Mouse (Mus musculus): ENCODE data around the gene Rfx8.

The Rfx8 gene

DNA sequence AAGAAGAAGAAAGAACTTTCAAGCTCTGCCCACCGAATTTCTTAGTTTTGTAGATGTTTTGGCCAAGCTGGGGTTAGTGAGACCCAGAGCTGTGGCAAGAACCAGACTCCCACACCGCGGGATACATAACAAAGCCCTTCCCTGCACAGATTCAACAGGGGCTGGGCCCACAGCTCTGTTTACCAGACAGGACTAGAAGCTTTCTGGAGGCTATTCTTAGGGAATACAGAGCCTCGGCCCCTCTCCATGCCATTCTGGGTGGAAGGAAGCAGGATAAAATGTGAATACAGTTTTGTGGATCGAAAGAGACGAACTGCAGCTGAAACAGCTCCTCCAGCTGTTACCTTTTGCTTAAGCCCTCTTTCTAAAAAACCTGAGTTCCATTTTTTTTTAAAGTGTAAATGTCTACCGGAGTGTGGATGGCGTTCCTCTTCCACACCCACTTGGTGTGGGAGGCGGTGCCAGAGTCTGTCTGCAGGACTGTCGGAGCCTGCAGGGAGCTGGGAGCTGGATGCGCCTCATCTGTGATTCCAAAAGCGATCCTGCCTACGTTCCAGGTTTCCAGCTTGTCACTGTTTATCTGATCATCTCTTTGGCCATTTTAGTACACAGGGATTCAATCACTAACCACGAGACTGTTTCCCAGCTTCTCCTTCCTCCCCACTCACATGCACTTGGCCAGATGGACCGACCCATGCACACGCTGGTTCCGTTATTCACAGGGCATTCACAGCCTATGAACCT is 70.9 kb downstream of the Rfx8 start:
- peak; percentile 79 for DNase-seq (ENCODE audit: low read depth, low spot score)

DNA sequence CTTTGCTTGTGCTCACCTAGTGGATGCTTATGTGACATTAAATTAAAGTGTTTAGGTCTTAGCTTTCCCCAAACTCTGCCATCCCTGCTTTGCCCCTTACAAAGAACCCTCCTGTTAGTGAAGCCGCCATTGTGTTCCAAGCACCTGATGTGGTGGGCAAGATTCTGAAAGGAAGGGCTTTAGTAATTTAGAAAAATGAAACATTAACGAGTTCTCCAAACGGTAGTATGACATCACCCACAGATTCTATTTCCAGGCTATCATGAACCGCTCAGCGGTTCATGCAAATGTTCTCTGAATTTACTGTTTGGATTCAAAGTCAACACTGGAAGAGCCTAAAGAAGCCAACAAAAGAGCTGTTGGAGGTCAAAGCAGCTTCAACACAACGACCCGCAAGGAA is 72.2 kb downstream of the Rfx8 start:
- no peak for DNase-seq (ENCODE audit: low read depth, low spot score)

DNA sequence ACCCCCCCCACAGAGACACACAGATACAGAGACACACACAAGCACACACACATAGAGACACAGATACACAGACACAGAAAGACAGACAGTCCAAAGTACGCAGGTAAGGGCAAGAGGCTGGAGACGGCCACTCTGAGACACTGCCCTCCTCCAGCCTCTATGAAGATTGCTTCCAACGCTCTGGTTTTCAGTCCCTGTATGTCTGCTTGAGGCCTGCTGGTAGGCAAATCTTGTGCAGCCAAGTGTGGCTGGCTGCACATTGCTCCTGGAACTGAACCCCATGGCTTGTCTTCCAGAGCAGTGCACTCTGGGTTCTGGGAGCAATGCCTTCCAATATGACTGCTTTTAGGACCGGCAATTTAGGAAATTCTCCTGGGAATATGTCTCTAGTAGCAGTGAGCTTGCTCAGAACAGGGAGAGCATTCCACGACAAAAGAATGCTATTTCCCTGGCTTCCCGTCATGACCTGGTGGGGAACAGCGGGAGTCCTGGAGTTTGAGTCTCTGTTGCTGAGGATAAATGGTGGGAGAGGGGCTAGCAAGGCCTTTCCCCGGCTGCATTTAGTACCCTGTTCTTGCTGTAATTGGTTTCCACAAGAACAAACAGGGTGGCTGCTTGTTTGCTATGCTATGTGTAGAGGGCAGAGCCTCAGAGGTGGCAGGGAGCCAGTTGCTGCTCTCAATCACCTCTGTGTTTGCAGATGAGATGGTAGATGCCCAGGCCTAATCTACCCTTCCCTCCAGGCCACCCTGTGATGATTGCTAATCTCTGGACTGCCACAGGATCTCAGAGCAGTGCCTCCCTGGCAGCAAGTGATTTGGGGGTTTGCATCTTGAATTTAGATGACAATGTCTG is 74.7 kb downstream of the Rfx8 start:
- no peak for DNase-seq (ENCODE audit: low read depth, low spot score)

DNA sequence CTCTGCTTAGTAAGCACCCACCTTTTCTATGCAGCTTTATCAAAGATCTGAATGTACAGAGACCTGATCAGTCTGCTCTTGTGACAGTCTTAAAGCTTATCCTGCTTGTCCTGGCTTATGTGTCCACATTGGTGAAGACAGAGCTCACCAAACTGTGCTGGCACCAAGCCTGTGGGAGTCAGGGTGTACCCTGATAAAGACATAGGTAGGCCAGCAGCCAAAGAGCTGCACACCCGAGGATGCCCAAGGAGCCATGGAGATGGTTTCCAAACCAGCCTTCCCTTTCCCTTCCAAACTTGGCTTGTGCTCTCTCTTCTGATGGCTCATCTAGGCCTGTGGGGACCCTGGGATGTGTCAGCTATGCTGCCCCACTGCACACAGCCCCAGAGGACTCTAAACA is 76.5 kb downstream of the Rfx8 start:
- no peak for DNase-seq (ENCODE audit: low read depth, low spot score)

DNA sequence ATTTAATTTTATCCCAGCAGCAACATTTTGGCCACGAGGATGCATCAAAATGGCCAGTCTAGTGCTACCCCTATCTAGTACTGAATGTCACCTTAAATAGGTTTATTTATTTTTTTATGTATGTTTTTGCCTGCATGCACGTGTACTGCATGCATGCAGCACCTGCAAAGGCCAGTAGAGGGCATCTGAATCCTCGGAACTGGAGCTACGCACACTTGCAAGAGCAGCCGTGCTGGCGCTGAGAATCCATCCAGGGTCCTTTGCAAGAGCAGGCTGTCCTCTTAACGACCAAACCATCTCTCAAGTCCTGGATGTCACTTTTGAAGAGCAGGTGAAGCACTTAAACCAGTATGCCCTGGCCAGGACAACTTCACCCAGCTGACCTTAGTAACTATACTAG is 79.1 kb downstream of the Rfx8 start:
- peak; percentile 53 for DNase-seq (ENCODE audit: low read depth, low spot score)

DNA sequence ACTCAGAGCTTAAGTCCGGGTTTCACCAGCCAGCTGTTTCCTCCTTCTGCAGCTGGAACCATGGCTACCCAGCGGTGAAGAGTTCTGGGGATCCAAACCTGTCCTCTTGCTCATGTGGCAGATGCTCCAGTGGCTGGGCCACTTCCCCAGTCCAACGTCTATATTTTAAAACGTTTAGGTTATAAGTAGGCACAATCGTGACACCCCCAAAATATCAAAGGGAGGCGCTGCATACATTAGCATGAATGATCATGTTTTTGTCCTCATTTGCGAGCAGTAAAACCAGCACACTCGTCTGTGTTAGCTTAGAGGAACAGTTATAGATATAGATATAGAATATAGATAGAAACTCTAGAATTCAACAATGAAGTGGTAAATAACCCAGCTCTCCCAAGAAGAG is 83.7 kb downstream of the Rfx8 start:
- no peak for DNase-seq (ENCODE audit: low read depth, low spot score)

DNA sequence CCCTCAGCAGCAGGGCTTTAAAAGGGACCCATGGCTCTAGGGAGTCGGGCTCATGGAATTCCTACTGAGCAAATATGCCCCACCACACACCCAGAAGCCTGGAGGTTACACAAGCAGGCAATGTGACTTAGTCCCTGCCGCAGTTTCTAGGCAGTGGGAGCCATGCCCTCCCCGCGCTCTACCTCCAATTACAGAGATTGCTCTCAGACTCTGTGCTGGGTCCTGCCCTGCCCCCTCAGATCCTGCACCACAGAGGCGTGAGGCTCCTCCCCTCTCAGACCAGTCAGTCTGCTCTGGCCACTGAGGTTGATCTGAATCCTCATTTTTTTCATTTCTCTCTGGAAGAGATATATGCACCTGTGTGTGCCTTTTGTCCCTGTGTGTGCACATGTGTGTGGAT is 84.1 kb downstream of the Rfx8 start:
- peak; percentile 59 for DNase-seq (ENCODE audit: low read depth, low spot score)

DNA sequence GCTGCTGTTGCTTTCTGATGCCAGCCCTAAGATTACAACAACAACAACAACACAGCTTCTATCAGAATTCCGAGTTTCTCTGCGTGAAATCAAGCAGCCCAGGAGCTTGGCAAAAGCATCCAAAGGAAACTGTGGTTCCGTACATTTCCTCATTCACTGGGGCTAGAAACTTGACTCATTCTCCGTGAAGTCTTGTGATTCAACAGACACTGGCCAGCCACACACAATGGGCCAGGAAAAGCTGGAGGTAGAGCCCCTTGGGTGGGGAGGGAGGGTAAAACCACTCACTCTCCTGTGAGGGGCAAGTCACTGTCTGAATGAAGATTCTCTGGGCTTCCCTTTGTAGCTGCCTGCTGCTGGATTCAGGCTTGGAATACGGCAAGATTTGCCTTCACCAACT is 84.6 kb downstream of the Rfx8 start:
- no peak for DNase-seq (ENCODE audit: low read depth, low spot score)

DNA sequence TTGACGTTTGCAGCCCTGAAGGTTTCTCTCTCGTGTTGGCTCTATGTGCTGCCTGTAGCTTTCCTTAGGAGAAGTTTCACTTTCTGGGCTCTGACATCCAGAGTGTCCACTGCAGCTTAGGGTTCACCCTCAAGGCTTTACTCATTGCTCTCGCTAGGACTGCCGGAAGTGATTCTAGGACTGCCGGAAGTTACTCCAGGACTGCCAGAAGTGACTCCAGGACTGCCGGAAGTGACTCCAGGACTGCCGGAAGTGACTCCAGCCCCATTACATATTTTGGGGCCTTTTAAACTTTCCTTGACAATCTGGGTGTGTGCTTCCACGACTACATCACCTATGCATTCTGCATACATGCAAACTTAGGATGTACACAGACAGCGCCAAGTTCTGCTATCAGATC is 92.2 kb downstream of the Rfx8 start:
- no peak for DNase-seq (ENCODE audit: low read depth, low spot score)

DNA sequence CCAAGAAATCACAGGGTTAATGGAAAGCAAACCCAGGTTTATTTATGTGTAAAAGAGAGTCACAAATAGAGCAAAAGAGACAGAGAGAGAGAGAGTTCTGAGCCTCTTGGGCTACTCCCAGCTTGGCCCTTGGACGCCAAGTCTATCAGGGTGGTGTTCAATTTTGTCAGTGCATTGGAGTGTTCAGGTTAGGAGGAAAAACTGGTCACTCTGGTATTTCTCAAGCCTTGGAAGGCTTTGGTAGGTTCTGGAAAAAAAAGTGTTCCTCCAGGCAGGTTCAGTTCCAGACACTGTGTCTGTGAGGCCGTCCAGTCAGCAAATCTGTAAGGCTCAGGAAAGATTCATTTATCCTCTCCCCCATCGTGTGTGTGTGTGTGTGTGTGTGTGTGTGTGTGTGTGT is 95.3 kb downstream of the Rfx8 start:
- DNase-seq (ENCODE audit: low read depth, low spot score), result no peak

DNA sequence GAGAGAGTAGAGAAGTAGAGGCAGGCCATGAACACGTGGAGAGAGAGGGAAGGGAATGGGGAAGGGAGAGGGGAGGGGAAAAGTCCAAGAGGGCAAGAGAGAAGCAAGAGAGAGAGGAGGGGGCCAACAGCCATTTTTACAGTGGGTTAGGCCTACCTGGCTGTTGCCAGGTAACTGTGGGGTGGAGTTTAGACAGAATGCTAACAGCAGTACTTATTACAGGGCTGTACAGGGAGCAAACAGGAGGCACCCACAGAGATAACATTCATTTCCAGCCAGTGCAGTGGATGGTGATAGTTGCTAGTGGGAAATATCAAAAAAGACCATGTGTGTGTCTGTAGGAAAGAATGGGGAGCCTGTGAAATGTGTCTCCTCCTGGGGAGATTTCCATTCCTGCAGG is 97.1 kb downstream of the Rfx8 start:
- no peak for DNase-seq (ENCODE audit: low read depth, low spot score)

DNA sequence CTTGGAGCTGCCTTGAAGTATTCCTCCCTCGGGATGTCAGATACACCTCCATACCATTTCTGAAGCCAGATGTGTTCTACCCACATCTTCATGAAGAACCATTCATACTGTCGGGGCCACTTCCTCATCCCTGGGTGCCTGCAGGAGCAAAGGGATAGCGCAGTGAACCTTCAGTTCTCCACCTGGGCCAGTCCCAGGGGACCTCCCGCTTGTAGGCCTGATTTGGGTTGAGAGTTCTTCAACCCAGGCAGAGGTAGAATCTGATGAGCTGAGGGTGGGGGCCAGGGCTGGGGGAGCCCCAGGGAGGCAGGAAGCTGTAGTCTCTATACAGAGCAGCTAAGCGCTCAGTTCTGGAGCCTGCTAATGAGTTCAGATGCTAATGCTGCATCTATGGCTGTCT is 97.7 kb downstream of the Rfx8 start:
- DNase-seq (ENCODE audit: low read depth, low spot score), result no peak

DNA sequence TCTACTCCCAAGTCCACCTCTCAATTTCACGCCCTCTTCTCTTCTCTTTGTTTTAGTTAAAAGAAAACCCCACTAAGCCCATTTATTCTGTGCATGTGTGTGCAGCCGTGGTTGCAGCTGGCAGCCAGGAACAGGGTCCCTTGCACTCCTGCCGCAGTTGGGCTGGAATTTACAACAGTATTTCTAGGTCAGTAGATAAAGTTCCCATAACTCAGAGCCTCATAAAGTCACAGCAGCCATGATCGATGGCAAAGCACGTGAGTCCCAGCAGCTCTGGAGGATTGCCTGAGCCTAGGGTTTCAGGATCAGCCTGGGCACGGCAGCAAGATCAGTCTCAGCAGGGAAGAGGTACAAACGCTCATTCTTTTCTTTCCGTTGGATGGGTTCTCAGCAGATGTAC is 102.3 kb downstream of the Rfx8 start:
- no peak for DNase-seq (ENCODE audit: low read depth, low spot score)

DNA sequence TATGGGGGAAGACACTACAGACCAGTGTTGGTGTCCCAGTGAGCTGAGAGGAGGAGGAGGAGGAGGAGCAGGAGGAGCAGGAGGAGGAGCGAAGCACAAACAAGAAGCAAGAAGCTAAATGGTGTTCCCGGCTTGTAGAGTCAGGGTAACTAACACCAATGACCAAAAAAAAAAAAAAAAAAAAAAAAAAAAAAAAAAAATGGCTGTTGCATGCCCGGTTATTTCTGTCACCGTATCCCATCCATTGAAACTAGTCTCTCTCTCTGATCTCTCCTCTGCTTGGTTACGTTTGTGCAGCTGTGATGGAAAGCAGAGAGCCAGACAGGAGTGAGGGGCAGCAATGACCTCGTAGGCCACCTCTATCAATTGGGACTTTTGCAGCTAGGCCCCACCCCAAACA is 105.3 kb downstream of the Rfx8 start:
- DNase-seq (ENCODE audit: low read depth, low spot score), result no peak
